Mouse (Mus musculus): Measurements from ENCODE around the gene Gm13305. TPM values are rescaled to one million over a fixed set of nuclear protein-coding genes. Genes with fewer than 3 reads are reported as not detected.
"Not testable (repeated sequence)": the region's sequence is repeated elsewhere in the genome, so short reads cannot be mapped to it uniquely, and the experiment has no call there.

Gm13305 gene
- not detected in 2 replicates for polyA plus RNA-seq (2015; fragmentation: Nextera tagmentation; extraction: Ambion mirVana)

GRCm38 (mm10) chr4:42168503-42168902 is at the start of gene Gm13305:
Gm13305 (minus strand) TSS chr4:42168603.
- H3K27ac ChIP-seq (ENCODE audit: low read length); H3K36me3 ChIP-seq (ENCODE audit: control insufficient read depth, insufficient read depth, low read length); ATAC-seq; H3K9ac ChIP-seq (ENCODE audit: low read depth, low read length); H3K4me3 ChIP-seq (ENCODE audit: low read length); H3K4me1 ChIP-seq (ENCODE audit: control insufficient read depth, insufficient read depth, low read length); H3K27me3 ChIP-seq (replicated peaks; ENCODE audit: control insufficient read depth, insufficient read depth, low read length); H3K4me2 ChIP-seq (ENCODE audit: low read depth, low read length); H3K9me3 ChIP-seq (ENCODE audit: control insufficient read depth, low read length): not testable (repeated sequence)
- no CpG with 5 or more reads among the region's 7 CpGs for WGBS

GRCm38 (mm10) chr4:42184980-42185372 is 16.6 kb upstream of the Gm13305 start:
- WGBS: no CpG with 5 or more reads among the region's 25 CpGs
- ATAC-seq: peak; percentile 67

GRCm38 (mm10) chr4:42184324-42184979 is 16.0 kb upstream of the Gm13305 start:
- not testable (repeated sequence) for H3K4me3 ChIP-seq (ENCODE audit: low read length); H3K27ac ChIP-seq (ENCODE audit: low read length); H3K9ac ChIP-seq (ENCODE audit: low read depth, low read length); H3K36me3 ChIP-seq (ENCODE audit: control insufficient read depth, insufficient read depth, low read length); H3K27me3 ChIP-seq (replicated peaks; ENCODE audit: control insufficient read depth, insufficient read depth, low read length); H3K9me3 ChIP-seq (ENCODE audit: control insufficient read depth, low read length); H3K4me2 ChIP-seq (ENCODE audit: low read depth, low read length); H3K4me1 ChIP-seq (ENCODE audit: control insufficient read depth, insufficient read depth, low read length); ATAC-seq
- no CpG with 5 or more reads among the region's 58 CpGs for WGBS

More at GRCm38 (mm10) chr4:42184980-42185372, 16.6 kb upstream of the Gm13305 start:
- H3K4me3 ChIP-seq (ENCODE audit: low read length); H3K27ac ChIP-seq (ENCODE audit: low read length); H3K27me3 ChIP-seq (replicated peaks; ENCODE audit: control insufficient read depth, insufficient read depth, low read length); H3K4me2 ChIP-seq (ENCODE audit: low read depth, low read length); H3K9me3 ChIP-seq (ENCODE audit: control insufficient read depth, low read length); H3K4me1 ChIP-seq (ENCODE audit: control insufficient read depth, insufficient read depth, low read length); H3K36me3 ChIP-seq (ENCODE audit: control insufficient read depth, insufficient read depth, low read length); H3K9ac ChIP-seq (ENCODE audit: low read depth, low read length): not testable (repeated sequence)

GRCm38 (mm10) chr4:42183234-42184197 is 15.1 kb upstream of the Gm13305 start:
- no CpG with 5 or more reads among the region's 31 CpGs for WGBS
- not testable (repeated sequence) for H3K4me3 ChIP-seq (ENCODE audit: low read length); H3K27ac ChIP-seq (ENCODE audit: low read length); H3K36me3 ChIP-seq (ENCODE audit: control insufficient read depth, insufficient read depth, low read length); H3K27me3 ChIP-seq (replicated peaks; ENCODE audit: control insufficient read depth, insufficient read depth, low read length); ATAC-seq; H3K9me3 ChIP-seq (ENCODE audit: control insufficient read depth, low read length); H3K9ac ChIP-seq (ENCODE audit: low read depth, low read length); H3K4me1 ChIP-seq (ENCODE audit: control insufficient read depth, insufficient read depth, low read length); H3K4me2 ChIP-seq (ENCODE audit: low read depth, low read length)

- not testable (repeated sequence) for H3K36me3 ChIP-seq (ENCODE audit: control insufficient read depth, insufficient read depth, low read length); H3K27me3 ChIP-seq (replicated peaks; ENCODE audit: control insufficient read depth, insufficient read depth, low read length); H3K9ac ChIP-seq (ENCODE audit: low read depth, low read length); H3K4me3 ChIP-seq (ENCODE audit: low read length); H3K4me2 ChIP-seq (ENCODE audit: low read depth, low read length); H3K27ac ChIP-seq (ENCODE audit: low read length); H3K4me1 ChIP-seq (ENCODE audit: control insufficient read depth, insufficient read depth, low read length); ATAC-seq; H3K9me3 ChIP-seq (ENCODE audit: control insufficient read depth, low read length)
- no CpG with 5 or more reads among the region's 4 CpGs for WGBS
These were observed 9.8 kb upstream of the Gm13305 start for GRCm38 (mm10) chr4:42178243-42178642.

- ATAC-seq; H3K9ac ChIP-seq (ENCODE audit: low read depth, low read length); H3K36me3 ChIP-seq (ENCODE audit: control insufficient read depth, insufficient read depth, low read length); H3K4me2 ChIP-seq (ENCODE audit: low read depth, low read length); H3K9me3 ChIP-seq (ENCODE audit: control insufficient read depth, low read length); H3K4me1 ChIP-seq (ENCODE audit: control insufficient read depth, insufficient read depth, low read length); H3K4me3 ChIP-seq (ENCODE audit: low read length); H3K27ac ChIP-seq (ENCODE audit: low read length); H3K27me3 ChIP-seq (replicated peaks; ENCODE audit: control insufficient read depth, insufficient read depth, low read length): not testable (repeated sequence)
- no CpG with 5 or more reads among the region's 9 CpGs for WGBS
These were observed 15.3 kb downstream of the Gm13305 start, which contains the start of gene Gm13306 for GRCm38 (mm10) chr4:42153136-42153535. Gm13306 (plus strand) TSS chr4:42153436.

GRCm38 (mm10) chr4:42114517-42114916 is 53.9 kb downstream of the Gm13305 start, which contains the start of gene Gm13304:
Gm13304 (plus strand) TSS chr4:42114817.
- not testable (repeated sequence) for H3K4me3 ChIP-seq (ENCODE audit: low read length); H3K36me3 ChIP-seq (ENCODE audit: control insufficient read depth, insufficient read depth, low read length); H3K27ac ChIP-seq (ENCODE audit: low read length); H3K9ac ChIP-seq (ENCODE audit: low read depth, low read length); H3K4me1 ChIP-seq (ENCODE audit: control insufficient read depth, insufficient read depth, low read length); H3K27me3 ChIP-seq (replicated peaks; ENCODE audit: control insufficient read depth, insufficient read depth, low read length); H3K4me2 ChIP-seq (ENCODE audit: low read depth, low read length); ATAC-seq; H3K9me3 ChIP-seq (ENCODE audit: control insufficient read depth, low read length)
- no CpG with 5 or more reads among the region's 5 CpGs for WGBS

Other genes starting within 250 kb of the Gm13305 start
- 1.6 and 1.7 TPM in 2 replicates for gene Gm20878, start 227.0 kb downstream of the Gm13305 start, polyA plus RNA-seq (2015; fragmentation: Nextera tagmentation; extraction: Ambion mirVana)
- gene Fam205a4, start 202.5 kb downstream of the Gm13305 start, polyA plus RNA-seq (2015; fragmentation: Nextera tagmentation; extraction: Ambion mirVana): 0.15 and 0.17 TPM in 2 replicates
- not detected in 2 replicates for gene Gm21093, start 133.9 kb downstream of the Gm13305 start, polyA plus RNA-seq (2015; fragmentation: Nextera tagmentation; extraction: Ambion mirVana)
- gene Gm3893, start 77.4 kb downstream of the Gm13305 start, polyA plus RNA-seq (2015; fragmentation: Nextera tagmentation; extraction: Ambion mirVana): not detected in 2 replicates
- 7.4 TPM in 1 of 2 replicates, not detected in the other for gene Gm13304, start 53.8 kb downstream of the Gm13305 start, polyA plus RNA-seq (2015; fragmentation: Nextera tagmentation; extraction: Ambion mirVana)
- gene Gm13306, start 15.2 kb downstream of the Gm13305 start, polyA plus RNA-seq (2015; fragmentation: Nextera tagmentation; extraction: Ambion mirVana): not detected in 2 replicates
- not detected in 2 replicates for gene Gm10600, start 72.0 kb upstream of the Gm13305 start, polyA plus RNA-seq (2015; fragmentation: Nextera tagmentation; extraction: Ambion mirVana)
- gene Ccl21b, start 87.2 kb upstream of the Gm13305 start, polyA plus RNA-seq (2015; fragmentation: Nextera tagmentation; extraction: Ambion mirVana): not detected in 2 replicates
- not detected in 2 replicates for gene Gm21953, start 125.7 kb upstream of the Gm13305 start, polyA plus RNA-seq (2015; fragmentation: Nextera tagmentation; extraction: Ambion mirVana)
- gene Fam205a3, start 149.7 kb upstream of the Gm13305 start, polyA plus RNA-seq (2015; fragmentation: Nextera tagmentation; extraction: Ambion mirVana): not detected in 2 replicates